Mouse (Mus musculus) ES-E14 (cell line): Measurements from ENCODE around the gene Nif3l1.

Experiments used
- CHD2 ChIP-seq: IDR thresholded peaks from 2 replicates; pipeline ENCODE4 v1.6.1; 2014; ENCODE audit warnings: mild to moderate bottlenecking, low read depth, low read length, inconsistent platforms
- HCFC1 ChIP-seq: IDR thresholded peaks from 2 replicates; pipeline ENCODE4 v1.6.1; 2012; ENCODE audit warnings: low read length, inconsistent platforms, borderline replicate concordance; ENCODE audit not compliant: insufficient read depth
- MAFK ChIP-seq: IDR thresholded peaks from 2 replicates; pipeline ENCODE4 v1.6.1; 2014; ENCODE audit warnings: mild to moderate bottlenecking, low read depth, low read length, inconsistent platforms; ENCODE audit not compliant: insufficient read depth
- ZC3H11A ChIP-seq: IDR thresholded peaks from 2 replicates; pipeline ENCODE4 v1.6.1; 2012; ENCODE audit warnings: low read depth, mild to moderate bottlenecking, inconsistent platforms, low read length, borderline replicate concordance
- ZNF384 ChIP-seq: IDR thresholded peaks from 2 replicates; pipeline ENCODE4 v1.6.1; 2012; ENCODE audit warnings: low read depth, low read length, inconsistent platforms

- TF ChIP-seq ZNF384 = no peak
- no peak for TF ChIP-seq HCFC1
- TF ChIP-seq MAFK = no peak
- no peak for TF ChIP-seq CHD2
- TF ChIP-seq ZC3H11A = no peak
Measured at GRCm38 (mm10) chr1:58420961-58421360, 24.0 kb upstream of the Nif3l1 start.
